Mouse (Mus musculus): ENCODE measurements at regions not wholly inside any gene's neighbourhood (a gene's known extent, or its start where the extent isn't known, plus 50 kb on each side); places are given as distances from the start of the nearest gene placed in this dataset.

- TF ChIP-seq POLR2A (IDR thresholded peaks at IDR 0.05; ENCODE audit: control insufficient read depth, extremely low read depth, insufficient read depth, low read length, poor library complexity): no peak
- no peak for TF ChIP-seq CTCF (IDR thresholded peaks at IDR 0.05; ENCODE audit: borderline replicate concordance, control insufficient read depth, extremely low read depth, insufficient read depth, low read length, poor library complexity)
- 76% methylated on average over 2 of the region's 2 CpGs for WGBS
- no peak overlapping the region for H3K4me3 ChIP-seq (ENCODE audit: control insufficient read depth, insufficient read depth, low read length)
- H3K27me3 ChIP-seq (ENCODE audit: control insufficient read depth, insufficient read depth, low read length): no peaks in the 10 kb centered on the region
- H3K36me3 ChIP-seq (ENCODE audit: control insufficient read depth, insufficient read depth, low read length): no peaks in the 10 kb centered on the region
- H3K27ac ChIP-seq (ENCODE audit: control insufficient read depth, insufficient read depth, low read length): no peak overlapping the region
- no peak for DNase-seq
- H3K4me1 ChIP-seq (replicated peaks; ENCODE audit: control insufficient read depth, insufficient read depth, low read length): no peaks in the 10 kb centered on the region
Observed at GRCm38 (mm10) chr2:19796790-19797189, 112.8 kb upstream of the Etl4 start.
